Mouse (Mus musculus) ES-Bruce4 (cell line): Measurements from ENCODE around the gene Sds.

Source experiments
- CTCF ChIP-seq: IDR thresholded peaks from one replicate; pipeline ENCODE4 v1.8.1; 2011; ENCODE audit warnings: low read depth, low read length
- EP300 ChIP-seq: IDR thresholded peaks from 2 replicates; pipeline ENCODE4 v1.6.1; 2011; ENCODE audit warnings: low read depth, low read length; ENCODE audit not compliant: insufficient read depth
- POLR2A ChIP-seq: IDR thresholded peaks from one replicate; pipeline ENCODE4 v1.8.1; 2011; ENCODE audit warnings: low read length; ENCODE audit not compliant: insufficient read depth

DNA sequence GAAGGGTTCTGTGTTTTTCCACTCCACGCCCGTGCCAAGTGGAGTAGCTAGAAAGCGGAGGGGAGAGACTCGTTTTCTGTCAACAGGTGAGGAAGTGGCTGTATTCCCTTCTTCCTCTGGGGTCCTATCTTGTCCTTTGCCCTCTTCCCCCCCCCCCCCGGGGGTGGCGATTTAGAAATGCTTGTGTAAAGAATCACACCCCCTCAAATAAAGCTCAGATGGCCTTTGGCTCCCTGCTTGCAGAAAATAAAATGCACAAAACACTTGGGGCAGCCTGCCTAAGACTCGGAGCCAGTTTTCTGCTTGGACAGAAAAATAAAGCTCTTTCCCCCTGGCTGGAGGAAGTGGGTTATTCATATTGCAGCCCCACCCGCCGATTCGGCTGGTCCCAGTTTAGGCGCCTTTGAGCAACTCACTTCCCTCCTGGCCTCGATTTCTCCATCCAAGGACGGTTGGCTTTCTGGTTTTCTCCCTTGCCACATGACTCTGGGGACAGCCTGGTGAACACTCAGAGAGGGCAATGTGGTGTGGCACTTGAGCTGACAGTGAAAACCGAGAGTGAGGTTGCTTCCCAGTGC is 35.4 kb downstream of the Sds start:
- TF ChIP-seq CTCF (no peak), POLR2A (no peak), EP300 (no peak)
